Mouse (Mus musculus) stomach, postnatal 0 days (tissue): ENCODE measurements around the gene Sycp3.

Experiments used
- CTCF ChIP-seq: IDR thresholded peaks from 2 replicates; pipeline ENCODE4 v1.5.1; 2016; ENCODE audit warnings: antibody characterized with exemption, low read depth, mild to moderate bottlenecking, moderate library complexity
- EP300 ChIP-seq: optimal IDR thresholded peaks from 2 replicates; pipeline ENCODE3; 2016; ENCODE audit warnings: antibody characterized with exemption

- no peak for TF ChIP-seq CTCF
- no peak for TF ChIP-seq EP300
These were observed 35.7 kb downstream of the Sycp3 start for GRCm38 (mm10) chr10:88494959-88495587.
